Mouse (Mus musculus): Measurements from ENCODE around the gene Map4k4. TPM values are rescaled to one million over a fixed set of nuclear protein-coding genes. Genes with fewer than 3 reads are reported as not detected.

The Map4k4 gene
- polyA plus RNA-seq, 1 experiment from 2014 or later: 25.1 TPM

GRCm38 (mm10) chr1:39978781-39979486, 78.2 kb downstream of the Map4k4 start:
- no peak for DNase-seq (ENCODE audit: low spot score)
- 94% methylated on average over 20 of the region's 20 CpGs for WGBS
- Histone ChIP-seq H3K9me3 (replicated peaks) (no peaks in the 10 kb centered on the region), H3K27ac (replicated peaks) (no peak overlapping the region), H3K4me3 (no peak overlapping the region), H3K27me3 (ENCODE audit: low read depth, poor library complexity, severe bottlenecking) (no peaks in the 10 kb centered on the region), H3K4me1 (0 out of 2 replicates have a peak, but pooled peaks cover 4% of the 10 kb centered on the region), H3K36me3 (peaks cover 100% of the 10 kb centered on the region)

- DNase-seq (ENCODE audit: low spot score): no peak
- WGBS: 95% methylated on average over 15 of the region's 15 CpGs
- no peak overlapping the region for H3K27ac ChIP-seq (replicated peaks)
- peaks cover 100% of the 10 kb centered on the region for H3K36me3 ChIP-seq
- H3K27me3 ChIP-seq (ENCODE audit: low read depth, poor library complexity, severe bottlenecking): no peaks in the 10 kb centered on the region
- H3K4me3 ChIP-seq: no peak overlapping the region
- 0 out of 2 replicates have a peak, but pooled peaks cover 4% of the 10 kb centered on the region for H3K4me1 ChIP-seq
- no peaks in the 10 kb centered on the region for H3K9me3 ChIP-seq (replicated peaks)
Measured at GRCm38 (mm10) chr1:39980314-39981290, 79.9 kb downstream of the Map4k4 start.

GRCm38 (mm10) chr1:39981970-39982369, 81.3 kb downstream of the Map4k4 start:
- Histone ChIP-seq H3K36me3 (peaks cover 100% of the 10 kb centered on the region), H3K9me3 (replicated peaks) (no peaks in the 10 kb centered on the region), H3K4me3 (no peak overlapping the region), H3K27ac (replicated peaks) (no peak overlapping the region), H3K27me3 (ENCODE audit: low read depth, poor library complexity, severe bottlenecking) (no peaks in the 10 kb centered on the region), H3K4me1 (0 out of 2 replicates have a peak, but pooled peaks cover 3% of the 10 kb centered on the region)
- WGBS: 87% methylated on average over 3 of the region's 3 CpGs
- no peak for DNase-seq (ENCODE audit: low spot score)

GRCm38 (mm10) chr1:39982727-39983487, 82.2 kb downstream of the Map4k4 start:
- Histone ChIP-seq H3K27me3 (ENCODE audit: low read depth, poor library complexity, severe bottlenecking) (no peaks in the 10 kb centered on the region), H3K27ac (replicated peaks) (no peak overlapping the region), H3K4me1 (no peaks in the 10 kb centered on the region), H3K4me3 (no peak overlapping the region), H3K36me3 (peaks cover 99% of the 10 kb centered on the region), H3K9me3 (replicated peaks) (no peaks in the 10 kb centered on the region)
- DNase-seq (ENCODE audit: low spot score): no peak
- WGBS: 87% methylated on average over 13 of the region's 13 CpGs

GRCm38 (mm10) chr1:39984331-39984730, 83.6 kb downstream of the Map4k4 start:
- Histone ChIP-seq H3K4me1 (no peaks in the 10 kb centered on the region), H3K4me3 (no peak overlapping the region), H3K27me3 (ENCODE audit: low read depth, poor library complexity, severe bottlenecking) (no peaks in the 10 kb centered on the region), H3K27ac (replicated peaks) (no peak overlapping the region), H3K36me3 (peaks cover 99% of the 10 kb centered on the region), H3K9me3 (replicated peaks) (no peaks in the 10 kb centered on the region)
- no peak for DNase-seq (ENCODE audit: low spot score)
- WGBS: 97% methylated on average over 9 of the region's 9 CpGs

- Histone ChIP-seq H3K36me3 (peaks cover 99% of the 10 kb centered on the region), H3K9me3 (replicated peaks) (no peaks in the 10 kb centered on the region)
- DNase-seq (ENCODE audit: low spot score): no peak
Measured at GRCm38 (mm10) chr1:39986820-39987219, 86.1 kb downstream of the Map4k4 start.

GRCm38 (mm10) chr1:39988841-39989240, 88.1 kb downstream of the Map4k4 start:
- Histone ChIP-seq H3K4me1 (no peaks in the 10 kb centered on the region), H3K9me3 (replicated peaks) (no peaks in the 10 kb centered on the region), H3K36me3 (peaks cover 99% of the 10 kb centered on the region), H3K4me3 (no peak overlapping the region), H3K27ac (replicated peaks) (no peak overlapping the region), H3K27me3 (ENCODE audit: low read depth, poor library complexity, severe bottlenecking) (no peaks in the 10 kb centered on the region)
- WGBS: 93% methylated on average over 12 of the region's 12 CpGs
- DNase-seq (ENCODE audit: low spot score): no peak

More at GRCm38 (mm10) chr1:39986820-39987219, 86.1 kb downstream of the Map4k4 start:
- Histone ChIP-seq H3K27ac (replicated peaks) (no peak overlapping the region), H3K27me3 (ENCODE audit: low read depth, poor library complexity, severe bottlenecking) (no peaks in the 10 kb centered on the region), H3K4me1 (no peaks in the 10 kb centered on the region), H3K4me3 (no peak overlapping the region)
- WGBS: 90% methylated on average over 9 of the region's 9 CpGs

- 95% methylated on average over 9 of the region's 9 CpGs for WGBS
- Histone ChIP-seq H3K9me3 (replicated peaks) (no peaks in the 10 kb centered on the region), H3K4me1 (no peaks in the 10 kb centered on the region), H3K36me3 (peaks cover 99% of the 10 kb centered on the region), H3K27me3 (ENCODE audit: low read depth, poor library complexity, severe bottlenecking) (no peaks in the 10 kb centered on the region), H3K4me3 (no peak overlapping the region), H3K27ac (replicated peaks) (no peak overlapping the region)
- no peak for DNase-seq (ENCODE audit: low spot score)
Measured at GRCm38 (mm10) chr1:39990041-39990440, 89.3 kb downstream of the Map4k4 start.

- Histone ChIP-seq H3K9me3 (replicated peaks) (no peaks in the 10 kb centered on the region), H3K4me1 (no peaks in the 10 kb centered on the region), H3K27ac (replicated peaks) (no peak overlapping the region), H3K4me3 (no peak overlapping the region), H3K27me3 (ENCODE audit: low read depth, poor library complexity, severe bottlenecking) (no peaks in the 10 kb centered on the region), H3K36me3 (peaks cover 100% of the 10 kb centered on the region)
- WGBS: 85% methylated on average over 7 of the region's 7 CpGs
- DNase-seq (ENCODE audit: low spot score): no peak
Measured at GRCm38 (mm10) chr1:39993921-39994320, 93.2 kb downstream of the Map4k4 start.

- no peaks in the 10 kb centered on the region for H3K27me3 ChIP-seq (ENCODE audit: low read depth, poor library complexity, severe bottlenecking)
- DNase-seq (ENCODE audit: low spot score): no peak
- no peak overlapping the region for H3K4me3 ChIP-seq
- no peaks in the 10 kb centered on the region for H3K4me1 ChIP-seq
- peaks cover 100% of the 10 kb centered on the region for H3K36me3 ChIP-seq
- no peak overlapping the region for H3K27ac ChIP-seq (replicated peaks)
- WGBS: 93% methylated on average over 2 of the region's 2 CpGs
- H3K9me3 ChIP-seq (replicated peaks): no peaks in the 10 kb centered on the region
Measured at GRCm38 (mm10) chr1:39995593-39995992, 94.9 kb downstream of the Map4k4 start.

- WGBS: 84% methylated on average over 16 of the region's 16 CpGs
- no peaks in the 10 kb centered on the region for H3K4me1 ChIP-seq
- DNase-seq (ENCODE audit: low spot score): no peak
- no peak overlapping the region for H3K4me3 ChIP-seq
- H3K36me3 ChIP-seq: peaks cover 100% of the 10 kb centered on the region
- H3K27me3 ChIP-seq (ENCODE audit: low read depth, poor library complexity, severe bottlenecking): no peaks in the 10 kb centered on the region
- H3K27ac ChIP-seq (replicated peaks): no peak overlapping the region
- no peaks in the 10 kb centered on the region for H3K9me3 ChIP-seq (replicated peaks)
Measured at GRCm38 (mm10) chr1:40000476-40000875, 99.8 kb downstream of the Map4k4 start.

GRCm38 (mm10) chr1:40000899-40001298, 100.2 kb downstream of the Map4k4 start:
- H3K4me3 ChIP-seq: no peak overlapping the region
- no peaks in the 10 kb centered on the region for H3K9me3 ChIP-seq (replicated peaks)
- H3K27me3 ChIP-seq (ENCODE audit: low read depth, poor library complexity, severe bottlenecking): no peaks in the 10 kb centered on the region
- peaks cover 100% of the 10 kb centered on the region for H3K36me3 ChIP-seq
- no peaks in the 10 kb centered on the region for H3K4me1 ChIP-seq
- 72% methylated on average over 5 of the region's 5 CpGs for WGBS
- no peak overlapping the region for H3K27ac ChIP-seq (replicated peaks)
- DNase-seq (ENCODE audit: low spot score): no peak
